Mouse (Mus musculus): ENCODE measurements around the gene Olfr576. TPM values are rescaled to one million over a fixed set of nuclear protein-coding genes. Genes with fewer than 3 reads are reported as not detected.

The Olfr576 gene
- polyA plus RNA-seq (2017; shearing (Covaris generic)), result not detected

GRCm38 (mm10) chr7:102962360-102962759 is at the start of gene Olfr576:
Gene Olfr576, plus strand, starts transcription at chr7:102962660.

GRCm38 (mm10) chr7:102917032-102917875 is 45.2 kb upstream of the Olfr576 start, which contains the start of gene Olfr571:
Gene Olfr571, minus strand, starts transcription at chr7:102917536.

GRCm38 (mm10) chr7:102924109-102924508 is 38.4 kb upstream of the Olfr576 start, which contains the start of gene Olfr572:
Gene Olfr572, plus strand, starts transcription at chr7:102924409.

DNA sequence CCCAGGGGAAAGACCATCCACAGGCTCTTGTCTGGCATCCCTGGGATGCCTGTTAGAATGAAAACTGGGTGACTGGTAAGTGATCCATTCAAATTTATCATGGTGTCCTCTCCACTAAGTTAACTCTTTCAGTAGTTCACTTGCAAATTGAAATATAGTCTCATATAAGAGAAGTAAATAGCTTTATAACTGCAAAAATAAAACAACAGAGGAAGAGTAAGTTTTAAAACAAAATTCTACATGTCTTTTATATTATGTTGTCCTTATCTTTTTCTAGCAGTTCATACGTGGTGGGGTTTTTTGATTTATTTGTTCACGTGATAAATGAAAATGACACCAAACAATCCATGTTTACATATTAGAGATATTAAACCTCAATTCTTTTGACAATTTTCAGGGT is 20.0 kb upstream of the Olfr576 start, which contains the start of gene Olfr573-ps1:
Olfr573-ps1 (minus strand) TSS at position 101 of the 400 bp plus-strand sequence.

DNA sequence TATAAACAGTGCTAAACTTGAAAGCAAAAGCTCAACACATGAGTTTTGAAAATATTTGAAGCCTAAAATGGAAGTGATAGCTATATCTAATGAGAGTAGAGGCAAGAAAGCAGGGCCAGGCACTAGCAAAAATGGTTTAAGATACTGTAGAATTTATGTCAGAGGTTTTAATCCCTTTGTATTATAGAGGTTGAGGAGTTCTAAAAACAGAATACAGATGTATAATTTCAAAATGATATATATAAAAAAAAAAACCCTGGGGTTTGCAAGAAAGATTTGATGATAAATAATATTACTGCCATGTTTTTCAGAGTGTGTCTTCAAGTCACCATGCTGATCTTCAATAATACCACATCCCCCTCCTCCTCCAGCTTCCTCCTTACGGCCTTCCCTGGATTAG is 14.3 kb upstream of the Olfr576 start, which contains the start of gene Olfr574:
Olfr574 (plus strand) TSS at position 301 of the 400 bp plus-strand sequence.

GRCm38 (mm10) chr7:102958593-102958992 is 3.9 kb upstream of the Olfr576 start, which contains the start of gene Olfr575:
Gene Olfr575, minus strand, starts transcription at chr7:102958775.

DNA sequence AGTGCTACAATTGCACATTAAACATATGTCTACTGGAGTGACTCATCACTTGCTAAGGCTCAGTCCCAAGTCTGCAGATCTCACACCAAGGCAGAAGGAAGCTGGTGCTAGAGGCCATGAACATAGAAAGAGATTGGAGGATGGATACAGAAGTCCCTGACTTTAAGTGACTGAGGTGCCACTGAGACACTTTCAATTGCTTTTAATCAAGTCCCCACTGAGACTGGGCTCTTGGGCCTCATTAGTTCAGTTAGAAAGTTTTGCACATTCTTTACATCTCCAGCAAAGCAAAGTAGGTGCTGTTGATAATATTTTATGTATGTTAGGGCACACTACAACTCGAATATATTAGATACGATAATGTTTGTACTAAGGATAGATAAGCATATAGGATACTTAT is 13.4 kb downstream of the Olfr576 start, which contains the start of gene Olfr577:
Olfr577 (minus strand) TSS at position 101 of the 400 bp plus-strand sequence.

DNA sequence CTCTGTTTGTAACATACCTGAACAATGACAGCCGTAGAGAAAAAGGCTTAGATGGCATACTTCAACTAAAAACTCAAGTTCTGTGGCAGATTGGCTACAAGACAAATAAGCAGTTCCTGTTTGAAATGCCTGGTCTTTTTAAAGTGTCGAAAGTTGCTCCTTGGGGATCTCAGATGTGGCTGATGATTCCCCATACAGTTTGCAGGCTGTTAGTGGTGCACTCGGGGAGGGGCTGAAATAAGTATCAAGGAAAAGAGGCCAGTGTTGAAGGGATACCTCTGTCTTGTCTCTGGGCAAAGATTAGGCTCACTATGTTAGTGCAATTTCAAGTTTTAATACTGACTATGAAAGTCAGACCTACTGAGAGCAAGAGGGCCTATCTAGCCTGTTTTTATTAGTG is 26.8 kb downstream of the Olfr576 start, which contains the start of gene Olfr578:
Olfr578 (minus strand) TSS at position 101 of the 400 bp plus-strand sequence.

Other genes with a start within 250 kb of the Olfr576 start
- gene Olfr33, start 243.6 kb upstream of the Olfr576 start, polyA plus RNA-seq (2017; shearing (Covaris generic)), result not detected
- gene Olfr559, start 235.2 kb upstream of the Olfr576 start, polyA plus RNA-seq (2017; shearing (Covaris generic)), result not detected
- not detected for gene Olfr560, start 203.3 kb upstream of the Olfr576 start, polyA plus RNA-seq (2017; shearing (Covaris generic))
- not detected for gene Olfr78, start 203.2 kb upstream of the Olfr576 start, polyA plus RNA-seq (2017; shearing (Covaris generic))
- not detected for gene Olfr561, start 191.4 kb upstream of the Olfr576 start, polyA plus RNA-seq (2017; shearing (Covaris generic))
- gene Olfr564, start 159.2 kb upstream of the Olfr576 start, polyA plus RNA-seq (2017; shearing (Covaris generic)), result not detected
- gene Olfr566, start 103.9 kb upstream of the Olfr576 start, polyA plus RNA-seq (2017; shearing (Covaris generic)), result not detected
- gene Olfr568, start 85.5 kb upstream of the Olfr576 start, polyA plus RNA-seq (2017; shearing (Covaris generic)), result not detected
- not detected for gene Olfr569, start 71.8 kb upstream of the Olfr576 start, polyA plus RNA-seq (2017; shearing (Covaris generic))
- gene Olfr570, start 68.1 kb upstream of the Olfr576 start, polyA plus RNA-seq (2017; shearing (Covaris generic)), result not detected
- not detected for gene Olfr571, start 45.1 kb upstream of the Olfr576 start, polyA plus RNA-seq (2017; shearing (Covaris generic))
- not detected for gene Olfr572, start 38.3 kb upstream of the Olfr576 start, polyA plus RNA-seq (2017; shearing (Covaris generic))
- not detected for gene Olfr573-ps1, start 20.1 kb upstream of the Olfr576 start, polyA plus RNA-seq (2017; shearing (Covaris generic))
- not detected for gene Olfr574, start 14.2 kb upstream of the Olfr576 start, polyA plus RNA-seq (2017; shearing (Covaris generic))
- gene Olfr575, start 3.9 kb upstream of the Olfr576 start, polyA plus RNA-seq (2017; shearing (Covaris generic)), result not detected
- gene Olfr577, start 13.3 kb downstream of the Olfr576 start, polyA plus RNA-seq (2017; shearing (Covaris generic)), result not detected
- gene Olfr578, start 26.7 kb downstream of the Olfr576 start, polyA plus RNA-seq (2017; shearing (Covaris generic)), result not detected
- not detected for gene Olfr582, start 75.4 kb downstream of the Olfr576 start, polyA plus RNA-seq (2017; shearing (Covaris generic))
- gene Olfr583, start 88.6 kb downstream of the Olfr576 start, polyA plus RNA-seq (2017; shearing (Covaris generic)), result not detected
- gene Olfr584, start 119.2 kb downstream of the Olfr576 start, polyA plus RNA-seq (2017; shearing (Covaris generic)), result not detected
- gene Olfr585, start 135.1 kb downstream of the Olfr576 start, polyA plus RNA-seq (2017; shearing (Covaris generic)), result not detected
- not detected for gene Olfr586, start 163.0 kb downstream of the Olfr576 start, polyA plus RNA-seq (2017; shearing (Covaris generic))
- gene Olfr588-ps1, start 178.2 kb downstream of the Olfr576 start, polyA plus RNA-seq (2017; shearing (Covaris generic)), result not detected
- not detected for gene Olfr589, start 193.7 kb downstream of the Olfr576 start, polyA plus RNA-seq (2017; shearing (Covaris generic))
- not detected for gene Olfr591, start 215.7 kb downstream of the Olfr576 start, polyA plus RNA-seq (2017; shearing (Covaris generic))
- gene Olfr592, start 222.1 kb downstream of the Olfr576 start, polyA plus RNA-seq (2017; shearing (Covaris generic)), result 0.11 TPM
- not detected for gene Olfr593, start 249.2 kb downstream of the Olfr576 start, polyA plus RNA-seq (2017; shearing (Covaris generic))